In the genomic region with DNA sequence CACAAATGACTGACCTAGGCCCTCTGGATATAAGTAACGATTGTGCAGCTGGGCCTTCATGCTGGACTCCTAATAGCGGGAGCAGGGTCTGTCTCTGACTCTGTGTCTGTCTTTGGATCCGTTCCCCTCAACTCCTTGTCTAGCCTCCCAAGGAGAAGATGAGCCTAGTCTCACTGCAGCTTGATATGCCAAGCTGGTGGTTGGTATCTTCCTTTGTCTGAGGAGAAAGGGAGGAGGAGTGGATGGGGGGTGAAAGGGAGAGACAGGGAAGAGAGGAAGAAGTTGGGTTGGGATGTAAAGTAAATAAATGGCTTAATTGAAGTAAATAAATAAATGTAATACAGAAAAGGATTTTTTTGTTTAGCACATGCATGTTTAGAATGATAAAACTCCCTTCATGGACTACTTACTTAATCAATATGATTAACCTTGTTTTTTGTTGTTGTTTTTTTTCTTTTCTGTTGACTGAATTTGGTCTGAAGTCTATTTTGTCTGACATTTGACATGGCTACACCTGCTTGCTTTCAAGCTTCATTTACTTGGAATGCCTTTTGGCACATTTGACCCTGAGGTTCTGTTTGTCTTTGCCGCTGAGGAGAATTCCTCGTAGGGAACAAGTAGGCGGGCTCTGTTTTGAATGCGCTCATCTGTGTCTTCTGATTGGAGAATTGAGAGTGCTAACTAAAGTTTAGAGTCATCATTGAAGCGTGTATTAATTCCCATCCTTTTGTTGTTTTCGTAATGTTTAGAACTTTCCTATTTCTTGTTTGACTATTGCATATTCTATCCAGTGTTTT, we compare ENCODE assay signal across 26 mouse cellular contexts.
DNase-seq lines count a peak whose midpoint lies in the region; ATAC-seq and TF ChIP-seq lines count a peak whose summit lies in the region.
"Had no signal": no experiment of that assay in that cellular context is flagged by ENCODE, and none has a peak within 500 bp of the region (broad histone marks: within the 10 kb centered on the region; RNA-seq: fewer than 3 reads in every experiment).

No protein-coding gene starts in this region.

- ATAC-seq in kidney, postnatal 0 days (replicated peaks; ENCODE audit: low FRiP score, low read depth), result no peak
- ATAC-seq: CD4-positive, CD25-positive, alpha-beta regulatory T cell, adult 4 months; forebrain, embryonic 14.5 days had no signal

- H3K4me3 ChIP-seq in kidney, postnatal 0 days (replicated peaks; ENCODE audit: low read depth, low read length), result no peak overlapping the region
- H3K4me3 ChIP-seq: embryonic facial prominence, embryonic 15.5 days; erythroblast, embryonic 14.5 days; forebrain, embryonic 10.5 days; gastrocnemius, adult 2 months; heart, embryonic 10.5 days; hindbrain, embryonic 10.5 days had no signal

- no peaks in the 10 kb centered on the region for H3K36me3 ChIP-seq in kidney, postnatal 0 days (ENCODE audit: insufficient read depth, low read length)
- H3K36me3 ChIP-seq: embryonic facial prominence, embryonic 15.5 days; forebrain, embryonic 10.5 days; G1E; heart, embryonic 10.5 days; hindbrain, embryonic 10.5 days had no signal

- no peaks in the 10 kb centered on the region for H3K9me3 ChIP-seq in kidney, postnatal 0 days (replicated peaks; ENCODE audit: low read length)
- H3K9me3 ChIP-seq: embryonic facial prominence, embryonic 15.5 days; G1E; heart, embryonic 10.5 days had no signal

- 44% methylated on average over 9 of the region's 9 CpGs for WGBS in kidney, postnatal 0 days

- DNase-seq in embryo, embryonic 10.5 days (ENCODE audit: low spot score), result peak; percentile 17
- no peak for DNase-seq in embryo, embryonic 11 days
- DNase-seq in kidney, adult 8-10 months, result peak; percentile 1
- no peak for DNase-seq in kidney, postnatal 4 days
- DNase-seq in R1 (ENCODE audit: low read depth, low spot score), result peak; percentile 8
- peak; percentile 62 for DNase-seq in kidney, postnatal 0 days (ENCODE audit: low spot score)
- no peak for DNase-seq in lung, postnatal 36 days
- no peak for DNase-seq in heart, adult 11 months
- DNase-seq: adrenal gland, postnatal 10 days; B cell, adult 2 months; cerebellum, adult 11 months; cerebellum, adult 8-10 months; cerebellum, postnatal 14 days; gastrocnemius, adult 2 months; gastrocnemius, postnatal 36 days; heart, adult 18-20 months; heart, postnatal 10 days had no signal

- H3K4me1 ChIP-seq in kidney, postnatal 0 days (replicated peaks; ENCODE audit: insufficient read depth, low read length), result no peaks in the 10 kb centered on the region
- H3K4me1 ChIP-seq: embryonic facial prominence, embryonic 15.5 days; forebrain, embryonic 10.5 days; heart, embryonic 10.5 days; hindbrain, embryonic 10.5 days had no signal

- no peaks in the 10 kb centered on the region for H3K27me3 ChIP-seq in kidney, postnatal 0 days (ENCODE audit: insufficient read depth, low read length)
- H3K27me3 ChIP-seq: embryonic facial prominence, embryonic 15.5 days had no signal

- no peak overlapping the region for H3K9ac ChIP-seq in kidney, postnatal 0 days (ENCODE audit: low read depth, low read length)
- H3K9ac ChIP-seq: embryonic facial prominence, embryonic 15.5 days; hindbrain, embryonic 14.5 days had no signal

- no peak for TF ChIP-seq CTCF in kidney, postnatal 0 days (IDR thresholded peaks at IDR 0.05; ENCODE audit: low read depth)

- no peak overlapping the region for H3K4me2 ChIP-seq in kidney, postnatal 0 days (ENCODE audit: low read length)
- H3K4me2 ChIP-seq: embryonic facial prominence, embryonic 15.5 days; hindbrain, embryonic 14.5 days had no signal

- H3K27ac ChIP-seq in kidney, postnatal 0 days, result no peak overlapping the region
- H3K27ac ChIP-seq: embryonic facial prominence, embryonic 15.5 days; forebrain, embryonic 10.5 days; gastrocnemius, adult 2 months; heart, embryonic 10.5 days; hindbrain, embryonic 10.5 days; hindbrain, embryonic 14.5 days had no signal

Comparison
In these comparisons a context has a peak if more than half of its experiments do, and no peak if none do; other contexts are left out.
1. DNase-seq: peak in embryo, embryonic 10.5 days (single experiment), kidney, adult 8-10 months (2 of 2), R1 (single experiment) and kidney, postnatal 0 days (single experiment); none in embryo, embryonic 11 days (single experiment), kidney, postnatal 4 days (0 of 2), lung, postnatal 36 days (single experiment) and heart, adult 11 months (single experiment).